In genomic region chr3:53329528-53329927, GRCm38 (mm10) we compare ENCODE assay signal across 7 mouse cellular contexts.
A peak's percentile ranks its signal among the peaks of the same experiment; 100 is the strongest.
DNase-seq lines count a peak whose midpoint lies in the region; ATAC-seq lines count a peak whose summit lies in the region.

No protein-coding gene starts in this region.

- peak; percentile 4 to 35 for DNase-seq in heart, postnatal 10 days
- no peak for DNase-seq in heart, adult 9 months (ENCODE audit: low spot score in 2 of 2)
- DNase-seq in midbrain, embryonic 14.5 days = peak; percentile 67
- no peak for DNase-seq in midbrain, embryonic 11.5 days (ENCODE audit: low spot score, missing footprints)
- peak; percentile 8 for DNase-seq in adrenal gland, postnatal 14 days
- peak; percentile 2 for DNase-seq in naive thymus-derived CD4-positive, alpha-beta T cell, adult 2 months (ENCODE audit: low read depth)

- no peak overlapping the region for H3K4me2 ChIP-seq in midbrain, embryonic 14.5 days (ENCODE audit: low read length)
- no peak overlapping the region for H3K4me2 ChIP-seq in midbrain, embryonic 11.5 days
- H3K4me2 ChIP-seq in forebrain, embryonic 12.5 days = no peak overlapping the region

- no peaks in the 10 kb centered on the region for H3K9me3 ChIP-seq in midbrain, embryonic 14.5 days (ENCODE audit: control insufficient read depth, low read length)
- no peaks in the 10 kb centered on the region for H3K9me3 ChIP-seq in midbrain, embryonic 11.5 days (ENCODE audit: control insufficient read depth, low read length)
- no peaks in the 10 kb centered on the region for H3K9me3 ChIP-seq in forebrain, embryonic 12.5 days

- intact Hi-C loops in heart, postnatal 10 days (cut with DNase I) = loop anchor here (1.0 kb wide), 2 partner anchors 296 to 300 kb away; no protein-coding TSS in a partner anchor

- H3K27me3 ChIP-seq in midbrain, embryonic 14.5 days (ENCODE audit: control insufficient read depth, insufficient read depth, low read length) = no peaks in the 10 kb centered on the region
- no peaks in the 10 kb centered on the region; the same call in 1 of the 2 replicates for H3K27me3 ChIP-seq in midbrain, embryonic 11.5 days (ENCODE audit: control insufficient read depth, insufficient read depth, low read length)
- no peaks in the 10 kb centered on the region for H3K27me3 ChIP-seq in forebrain, embryonic 12.5 days

- 51% methylated on average over 3 of the region's 3 CpGs for WGBS in midbrain, embryonic 14.5 days
- WGBS in midbrain, embryonic 11.5 days = 63% methylated on average over 3 of the region's 3 CpGs
- WGBS in forebrain, embryonic 12.5 days = 52% methylated on average over 3 of the region's 3 CpGs

- H3K36me3 ChIP-seq in midbrain, embryonic 14.5 days (ENCODE audit: control insufficient read depth, insufficient read depth, low read length) = no peaks in the 10 kb centered on the region
- H3K36me3 ChIP-seq in midbrain, embryonic 11.5 days (ENCODE audit: control insufficient read depth, insufficient read depth, low read length) = no peaks in the 10 kb centered on the region
- H3K36me3 ChIP-seq in forebrain, embryonic 12.5 days (replicated peaks) = no peaks in the 10 kb centered on the region

- H3K27ac ChIP-seq in midbrain, embryonic 14.5 days (replicated peaks; ENCODE audit: low read depth, low read length) = no peak overlapping the region
- H3K27ac ChIP-seq in midbrain, embryonic 11.5 days (ENCODE audit: low read depth, low read length) = no peak overlapping the region
- H3K27ac ChIP-seq in forebrain, embryonic 12.5 days = no peak overlapping the region

- no peak for ATAC-seq in midbrain, embryonic 14.5 days (ENCODE audit: low FRiP score, low TSS enrichment)
- ATAC-seq in midbrain, embryonic 11.5 days (ENCODE audit: low FRiP score) = no peak
- no peak for ATAC-seq in forebrain, embryonic 12.5 days (ENCODE audit: low FRiP score)

- H3K4me3 ChIP-seq in midbrain, embryonic 14.5 days (replicated peaks; ENCODE audit: low read depth, low read length) = no peak overlapping the region
- no peak overlapping the region for H3K4me3 ChIP-seq in midbrain, embryonic 11.5 days (ENCODE audit: low read depth, low read length)
- H3K4me3 ChIP-seq in forebrain, embryonic 12.5 days (replicated peaks) = no peak overlapping the region

- peaks cover 19% of the 10 kb centered on the region for H3K4me1 ChIP-seq in midbrain, embryonic 14.5 days (ENCODE audit: control insufficient read depth, insufficient read depth, low read length)
- peaks cover 11% of the 10 kb centered on the region for H3K4me1 ChIP-seq in midbrain, embryonic 11.5 days (ENCODE audit: control insufficient read depth, insufficient read depth, low read length)
- peaks cover 13% of the 10 kb centered on the region; the same call in 1 of the 2 replicates for H3K4me1 ChIP-seq in forebrain, embryonic 12.5 days

- no peak overlapping the region for H3K9ac ChIP-seq in midbrain, embryonic 14.5 days (replicated peaks; ENCODE audit: low read length)
- H3K9ac ChIP-seq in midbrain, embryonic 11.5 days (ENCODE audit: low read length) = no peak overlapping the region
- H3K9ac ChIP-seq in forebrain, embryonic 12.5 days = no peak overlapping the region

Comparison
In these comparisons a context has a peak if more than half of its experiments do, and no peak if none do; other contexts are left out.
1. DNase-seq: peak in heart, postnatal 10 days (2 of 2), midbrain, embryonic 14.5 days (single experiment), adrenal gland, postnatal 14 days (single experiment) and naive thymus-derived CD4-positive, alpha-beta T cell, adult 2 months (single experiment); none in heart, adult 9 months (0 of 2) and midbrain, embryonic 11.5 days (single experiment).